Mouse (Mus musculus): ENCODE measurements at regions not wholly inside any gene's neighbourhood (a gene's known extent, or its start where the extent isn't known, plus 50 kb on each side); places are given as distances from the start of the nearest gene placed in this dataset.

DNA sequence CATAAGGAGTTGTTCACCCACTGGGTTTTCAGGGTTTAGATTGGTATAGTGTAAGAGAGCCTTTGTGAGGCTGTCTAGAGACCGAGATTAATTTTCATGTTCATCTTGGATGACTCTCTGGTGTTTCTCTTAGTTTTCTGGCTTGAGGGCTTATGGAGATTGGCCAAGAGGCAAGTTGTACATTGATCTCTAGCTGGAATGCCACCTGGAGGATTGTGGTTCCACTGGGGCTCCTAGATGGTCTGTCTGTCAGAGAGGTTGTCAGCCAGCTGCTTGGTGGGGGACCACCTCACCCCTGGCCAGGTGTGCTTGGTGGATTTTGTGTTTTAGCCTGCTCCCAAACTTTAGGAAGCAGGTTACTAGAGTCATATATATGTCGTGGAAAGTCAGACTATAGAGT is 62.0 kb downstream of the 1700001O22Rik start:
- TF ChIP-seq ELF1 (IDR thresholded peaks at IDR 0.05; ENCODE audit: low read depth, low read length) (no peak), CTCF (IDR thresholded peaks at IDR 0.05 in 2 of 3, conservative IDR thresholded peaks at IDR 0.05 in 1 of 3; ENCODE audit: control insufficient read depth in 1 of 3, insufficient read depth in 1 of 3, low read depth in 2 of 3, low read length in 3 of 3, poor library complexity in 1 of 3, severe bottlenecking in 1 of 3) (no peak)
